Mouse (Mus musculus) brain, embryonic 14.5 days (tissue): Measurements from ENCODE around the gene Slc17a9. TPM values are rescaled to one million over a fixed set of nuclear protein-coding genes. Genes with fewer than 3 reads are reported as not detected.
A peak's percentile ranks its signal among the peaks of the same experiment; 100 is the strongest.

Experiments
- DNase-seq: peaks from one replicate; pipeline ENCODE4 v3.0.0-alpha.2; 2011; ENCODE audit warnings: low read depth
- CTCF ChIP-seq: fragments of 200-500 bp; IDR thresholded peaks from 2 replicates; pipeline ENCODE4 v1.5.1; 2012; ENCODE audit warnings: inconsistent platforms, mild to moderate bottlenecking, moderate library complexity, borderline replicate concordance; ENCODE audit not compliant: insufficient read depth, insufficient read length; ENCODE audit errors: extremely low read depth
- POLR2A ChIP-seq: fragments of 200-500 bp; IDR thresholded peaks from 2 replicates; pipeline ENCODE4 v1.6.1; 2012; ENCODE audit warnings: mild to moderate bottlenecking, inconsistent platforms, borderline replicate concordance; ENCODE audit not compliant: poor library complexity, insufficient read depth, insufficient read length, severe bottlenecking; ENCODE audit errors: extremely low read depth
- polyA plus RNA-seq: library from polyadenylated mRNA; depleted of rRNA; stranded (reverse); fragments of >200 nt; gene quantifications from 2 replicates; pipeline ENCODE4 v1.2.3, GENCODE M21; 2012; rRNA removed

Gene Slc17a9
- polyA plus RNA-seq, 1 experiment, result 0.83 TPM

DNA sequence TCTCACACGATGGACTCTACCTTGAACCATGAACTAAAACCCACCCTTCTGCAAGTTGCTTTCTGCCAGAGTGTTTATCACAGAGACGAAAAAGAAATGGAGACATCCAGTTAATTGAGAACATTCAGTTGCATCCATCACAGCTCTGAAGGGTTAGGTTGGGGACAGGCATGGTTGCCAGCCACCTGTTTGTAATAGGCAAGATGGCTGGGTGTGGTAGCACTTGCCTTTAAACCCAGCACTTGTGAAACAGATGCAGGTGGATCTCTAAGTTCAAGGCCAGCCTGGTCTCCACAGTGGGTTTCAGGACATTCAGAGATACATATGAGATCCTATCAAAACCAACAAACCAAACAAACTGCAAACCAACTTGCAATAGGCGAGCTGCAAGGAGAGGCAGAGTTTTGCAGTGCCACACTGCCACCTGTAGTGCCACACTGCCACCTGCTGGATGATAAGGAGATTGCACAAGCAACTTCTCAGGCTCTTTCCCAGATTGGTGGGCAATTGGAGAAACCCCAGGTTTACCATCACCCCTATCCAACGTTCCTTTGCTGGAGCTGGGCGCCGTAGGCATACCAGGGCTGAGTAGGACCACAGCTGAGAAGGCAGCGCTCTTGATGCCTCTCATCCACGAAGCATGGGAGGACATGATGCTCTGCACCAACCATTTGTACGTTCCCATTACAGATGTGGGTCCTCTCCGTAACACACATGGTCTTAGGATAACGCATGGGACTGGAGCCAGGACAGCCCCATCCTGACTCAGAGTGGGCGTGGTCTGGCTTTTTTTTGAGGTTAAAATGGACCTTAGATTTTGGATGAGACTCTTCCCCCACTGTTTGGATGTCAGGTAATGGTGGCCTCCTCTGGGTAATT lies 54.4 kb downstream of the Slc17a9 start:
- peak; percentile 98 for TF ChIP-seq CTCF
- no peak for TF ChIP-seq POLR2A
- peak; percentile 89 for DNase-seq

DNA sequence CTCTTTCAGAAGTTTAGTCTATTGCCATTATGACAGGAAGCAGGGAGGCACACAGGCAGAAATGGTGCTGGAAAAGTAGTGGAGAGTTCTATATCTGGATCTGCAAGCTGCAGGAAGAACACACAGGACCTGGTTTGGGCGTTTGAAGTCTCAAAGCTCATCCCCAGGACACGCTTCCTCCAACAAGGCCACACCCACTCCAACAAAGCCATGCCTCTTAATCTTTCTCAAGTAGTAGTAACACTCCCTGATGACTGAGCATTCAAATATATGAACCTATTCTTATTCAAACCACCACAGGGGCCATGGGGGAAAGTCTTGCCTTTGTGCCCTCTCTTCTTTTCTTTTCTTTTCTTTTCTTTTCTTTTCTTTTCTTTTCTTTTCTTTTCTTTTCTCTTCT lies 55.2 kb downstream of the Slc17a9 start:
- TF ChIP-seq CTCF (no peak), POLR2A (no peak)
- no peak for DNase-seq

DNA sequence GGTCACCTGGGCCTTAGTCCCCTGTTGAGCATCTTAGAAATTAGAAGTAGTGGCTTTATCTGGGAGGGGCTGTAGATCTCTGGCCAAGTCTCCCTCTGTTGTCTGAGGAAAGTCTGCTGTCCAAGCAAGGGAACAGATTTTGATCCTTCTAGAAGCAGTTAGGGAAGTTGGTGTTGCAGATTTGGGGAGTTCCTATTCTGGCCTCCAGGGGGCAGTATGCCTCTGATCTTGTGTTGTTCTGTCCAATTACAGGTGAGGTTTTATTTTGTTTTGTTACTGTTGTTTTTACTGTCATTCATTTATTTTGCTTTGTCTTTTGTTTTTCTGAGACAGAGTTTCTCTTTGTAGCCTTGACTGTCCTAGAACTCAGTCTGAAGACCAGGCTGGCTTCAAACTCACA lies 61.7 kb downstream of the Slc17a9 start:
- DNase-seq, result peak; percentile 56
- TF ChIP-seq POLR2A (no peak), CTCF (peak; percentile 66; the same call in 1 of the 2 replicates)

DNA sequence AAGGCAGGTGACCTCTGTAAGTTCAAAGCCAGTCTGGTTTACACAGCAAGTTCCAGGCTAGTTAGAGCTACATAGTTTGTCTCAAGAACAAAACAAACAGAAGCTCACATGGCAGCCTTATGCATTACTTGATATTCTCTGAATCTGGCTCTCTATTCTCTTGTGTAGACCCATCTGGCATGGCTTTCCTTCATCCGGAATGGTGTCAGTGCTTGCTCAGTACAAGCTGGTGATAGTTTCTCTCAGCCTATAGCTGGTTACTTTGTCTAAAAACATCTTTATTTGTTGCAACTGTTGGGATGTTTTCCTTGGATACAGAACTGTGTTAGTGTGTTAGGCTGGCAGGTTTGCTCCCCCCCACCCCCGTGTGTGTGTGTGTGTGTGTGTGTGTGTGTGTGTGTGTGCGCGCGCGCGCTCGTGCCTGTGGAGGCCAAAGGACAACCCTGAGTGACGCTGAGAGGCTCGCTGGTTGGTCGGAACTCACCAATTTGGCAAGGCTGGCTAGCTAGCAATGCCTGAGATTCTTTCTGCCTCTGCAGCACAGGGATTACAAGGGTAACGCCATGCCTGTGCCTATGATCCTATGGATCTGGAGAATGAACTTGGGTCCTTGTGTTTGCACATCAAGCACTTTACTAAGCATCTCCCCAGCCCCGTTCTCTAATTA lies 62.6 kb downstream of the Slc17a9 start:
- TF ChIP-seq POLR2A (no peak), CTCF (no peak)
- peak; percentile 62 for DNase-seq

DNA sequence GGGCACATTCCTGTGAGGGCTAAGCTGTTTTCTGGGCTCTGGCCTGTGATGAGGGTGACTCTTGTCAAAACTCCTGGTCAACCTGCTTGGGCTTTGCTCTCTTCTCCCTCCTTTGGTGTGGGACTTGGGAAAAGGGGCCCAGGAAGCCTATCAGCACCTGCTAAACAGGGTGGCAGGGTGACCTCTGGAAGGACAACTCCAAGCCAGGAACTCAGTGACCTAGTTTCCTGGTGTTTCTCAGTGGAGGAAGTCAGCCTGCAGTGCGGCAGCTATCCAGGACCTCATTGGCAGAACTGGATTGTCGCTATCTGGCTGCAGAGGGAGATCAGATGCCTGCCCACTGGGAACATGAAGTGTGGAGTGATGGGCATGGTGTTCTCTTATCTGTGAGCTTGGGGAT lies 63.3 kb downstream of the Slc17a9 start:
- TF ChIP-seq CTCF, result no peak
- no peak for TF ChIP-seq POLR2A
- no peak for DNase-seq

DNA sequence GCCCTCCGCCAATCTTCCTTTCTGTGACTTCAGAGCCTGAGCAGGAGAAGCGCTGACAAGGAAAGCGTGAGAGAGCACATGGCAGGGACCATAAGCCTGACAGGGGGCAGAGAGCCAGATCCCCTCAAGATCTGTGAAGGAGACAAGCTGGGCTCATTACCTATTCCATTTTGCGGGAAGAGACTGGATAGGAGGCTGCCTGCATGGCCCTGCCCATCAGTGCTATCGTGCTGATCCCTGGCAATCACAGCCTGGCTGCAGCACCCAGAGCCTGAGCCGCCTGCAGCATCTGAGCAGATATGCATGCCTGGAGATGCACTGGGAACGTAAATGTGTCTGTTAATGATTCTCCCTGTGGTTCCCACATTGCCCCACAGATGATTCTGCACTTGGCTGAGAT lies 63.8 kb downstream of the Slc17a9 start:
- TF ChIP-seq CTCF (no peak), POLR2A (no peak)
- DNase-seq, result peak; percentile 91

DNA sequence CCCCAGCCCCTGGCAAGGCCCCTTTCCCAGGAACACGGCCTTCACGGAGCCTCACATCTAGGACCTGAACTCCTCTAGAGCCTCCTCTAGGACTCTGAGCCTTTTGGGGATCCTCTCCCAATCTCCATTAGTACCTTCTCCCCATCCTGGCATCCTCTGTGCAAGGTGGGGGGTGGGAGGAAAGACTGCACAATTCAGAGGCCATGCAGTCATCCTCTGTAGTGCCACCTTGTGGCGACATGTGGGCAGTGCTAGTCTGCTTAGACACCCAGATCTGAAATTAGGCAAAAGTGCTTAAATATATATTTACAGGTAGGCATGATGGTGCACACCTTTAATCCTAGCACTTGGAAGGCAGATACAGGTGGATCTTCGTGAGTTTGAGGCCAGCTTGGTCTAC lies 66.6 kb downstream of the Slc17a9 start:
- TF ChIP-seq POLR2A, result no peak
- TF ChIP-seq CTCF, result peak; percentile 90
- peak; percentile 70 for DNase-seq

Other genes with a start within 250 kb of the Slc17a9 start
- 3.6 and 4.3 TPM in 2 replicates for gene Ntsr1, start 225.3 kb upstream of the Slc17a9 start, polyA plus RNA-seq
- gene Mrgbp, start 144.0 kb upstream of the Slc17a9 start, polyA plus RNA-seq, result 54.3 and 69.8 TPM in 2 replicates
- 75.6 and 105 TPM in 2 replicates for gene Ogfr, start 136.0 kb upstream of the Slc17a9 start, polyA plus RNA-seq
- 31.5 and 37.5 TPM in 2 replicates for gene Col9a3, start 127.5 kb upstream of the Slc17a9 start, polyA plus RNA-seq
- 1.2 and 1.9 TPM in 2 replicates for gene Tcfl5, start 82.6 kb upstream of the Slc17a9 start, polyA plus RNA-seq
- 24.9 and 31.0 TPM in 2 replicates for gene Dido1, start 15.3 kb upstream of the Slc17a9 start, polyA plus RNA-seq
- gene Gid8, start 15.1 kb upstream of the Slc17a9 start, polyA plus RNA-seq, result 62.8 and 64.7 TPM in 2 replicates
- gene Bhlhe23, start 51.6 kb downstream of the Slc17a9 start, polyA plus RNA-seq, result 8.5 and 10.6 TPM in 2 replicates
- gene Ythdf1, start 195.7 kb downstream of the Slc17a9 start, polyA plus RNA-seq, result 67.0 and 68.5 TPM in 2 replicates
- gene Birc7, start 203.8 kb downstream of the Slc17a9 start, polyA plus RNA-seq, result 0.14 and 0.26 TPM in 2 replicates
- gene Nkain4, start 229.4 kb downstream of the Slc17a9 start, polyA plus RNA-seq, result 63.1 and 66.1 TPM in 2 replicates
- 104 and 109 TPM in 2 replicates for gene Arfgap1, start 242.0 kb downstream of the Slc17a9 start, polyA plus RNA-seq